Mouse (Mus musculus) limb, embryonic 14.5 days (tissue): ENCODE measurements at regions not wholly inside any gene's neighbourhood (a gene's known extent, or its start where the extent isn't known, plus 50 kb on each side); places are given as distances from the start of the nearest gene placed in this dataset.

Source experiments
- ATAC-seq: fragments of 200-750 bp; cut with Nextera tagmentation; 2 replicates; pipeline ENCODE4 v1.8.0; 2017; ENCODE audit warnings: low read depth, moderate number of reproducible peaks, moderate TSS enrichment; ENCODE audit not compliant: low FRiP score
- DNase-seq: peaks from one replicate; pipeline ENCODE4 v3.0.0-alpha.2; 2015; ENCODE audit warnings: low spot score
- H3K27ac ChIP-seq: fragments of 300-500 bp; sonication (generic); replicated peaks from 2 replicates; pipeline ENCODE4 v1.5.1; 2014; ENCODE audit warnings: low read depth, mild to moderate bottlenecking, low read length, moderate library complexity, mixed read lengths
- H3K27me3 ChIP-seq: fragments of 300-500 bp; sonication (generic); 2 replicates; pipeline ENCODE4 v1.6.1; 2014; ENCODE audit warnings: low read length, mixed read lengths; ENCODE audit not compliant: control insufficient read depth, insufficient read depth
- H3K36me3 ChIP-seq: fragments of 300-500 bp; sonication (generic); 2 replicates; pipeline ENCODE4 v1.6.1; 2014; ENCODE audit warnings: mild to moderate bottlenecking, low read length, moderate library complexity, mixed read lengths; ENCODE audit not compliant: control insufficient read depth, insufficient read depth
- H3K4me1 ChIP-seq: fragments of 300-500 bp; sonication (generic); 2 replicates; pipeline ENCODE4 v1.6.1; 2014; ENCODE audit warnings: antibody characterized with exemption, low read length, mixed read lengths; ENCODE audit not compliant: control insufficient read depth, insufficient read depth
- H3K4me2 ChIP-seq: fragments of 300-500 bp; sonication (generic); replicated peaks from 2 replicates; pipeline ENCODE4 v1.6.1; 2014; ENCODE audit warnings: low read depth, mild to moderate bottlenecking, low read length, moderate library complexity; ENCODE audit not compliant: severe bottlenecking
- H3K4me3 ChIP-seq: fragments of 300-500 bp; sonication (generic); replicated peaks from 2 replicates; pipeline ENCODE4 v1.5.1; 2014; ENCODE audit warnings: low read length
- H3K9ac ChIP-seq: fragments of 300-500 bp; sonication (generic); 2 replicates; pipeline ENCODE4 v1.6.1; 2014; ENCODE audit warnings: mild to moderate bottlenecking, low read depth, low read length, moderate library complexity; ENCODE audit not compliant: severe bottlenecking
- H3K9me3 ChIP-seq: fragments of 300-500 bp; sonication (generic); 2 replicates; pipeline ENCODE4 v1.6.1; 2016; ENCODE audit warnings: low read length; ENCODE audit not compliant: control insufficient read depth
- POLR2A ChIP-seq: fragments of 200-500 bp; IDR thresholded peaks from 2 replicates; pipeline ENCODE4 v1.8.0; 2012; ENCODE audit warnings: inconsistent platforms, mild to moderate bottlenecking, moderate library complexity, borderline replicate concordance; ENCODE audit not compliant: insufficient read depth, insufficient read length; ENCODE audit errors: extremely low read depth
- WGBS: fragments of 180-500 bp; shearing (Covaris S2); extraction: QIAGEN DNeasy Blood & Tissue Kit; methylation state at CpG from one replicate; pipeline ENCODE4 v1.1.7; 2014; 5-methylcytosine and 5-hydroxymethylcytosine counted together

DNA sequence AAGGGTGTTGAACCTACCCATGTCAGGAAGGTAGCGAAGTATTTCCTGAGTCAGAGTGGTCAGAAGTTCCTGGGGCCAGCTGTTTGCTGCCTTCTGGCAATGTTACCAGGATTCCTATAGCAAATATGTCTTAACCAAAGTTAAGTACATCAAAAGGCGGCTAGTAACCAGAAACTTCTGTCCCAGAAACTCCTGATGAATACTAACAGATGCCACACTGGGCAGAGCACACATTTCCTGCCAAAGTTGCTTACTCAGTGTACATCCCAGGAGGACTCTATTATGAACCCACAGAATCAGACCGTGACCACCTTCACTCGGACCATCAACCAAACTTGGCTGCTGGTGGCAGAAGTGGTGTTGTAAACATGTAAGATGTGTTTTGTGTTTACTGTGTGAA, 575.3 kb downstream of the Hdgfl1 start:
- Histone ChIP-seq H3K4me3 (no peak overlapping the region), H3K4me1 (no peaks in the 10 kb centered on the region), H3K36me3 (no peaks in the 10 kb centered on the region), H3K9me3 (no peaks in the 10 kb centered on the region), H3K27ac (no peak overlapping the region), H3K9ac (no peak overlapping the region), H3K27me3 (no peaks in the 10 kb centered on the region), H3K4me2 (no peak overlapping the region)
- ATAC-seq (no peak), DNase-seq (peak; percentile 14)
- no peak for TF ChIP-seq POLR2A
- WGBS = 64% methylated on average over 4 of the region's 4 CpGs

DNA sequence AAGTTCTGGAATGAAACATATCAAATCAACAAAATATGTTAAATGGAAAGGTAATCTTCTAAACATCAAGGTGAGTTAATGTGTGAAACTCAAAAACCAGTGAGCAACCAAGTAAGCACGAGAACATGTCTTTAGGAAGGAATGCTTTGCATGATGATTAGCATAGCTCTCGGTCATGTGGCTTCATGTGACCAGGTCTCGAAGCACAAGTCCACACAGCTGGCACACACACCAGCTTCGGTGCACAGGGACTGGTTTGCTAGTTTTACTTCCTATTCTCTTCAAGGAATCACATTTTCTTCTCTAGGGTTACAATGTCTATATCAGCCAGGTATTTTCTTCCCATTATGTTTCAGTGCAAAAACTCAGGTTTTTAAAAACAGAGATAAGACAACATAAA, 586.1 kb downstream of the Hdgfl1 start:
- no peak for DNase-seq
- no peak overlapping the region for H3K4me2 ChIP-seq
- H3K27ac ChIP-seq = no peak overlapping the region
- no peak for ATAC-seq
- H3K9ac ChIP-seq = no peak overlapping the region
- H3K27me3 ChIP-seq = no peaks in the 10 kb centered on the region
- H3K4me3 ChIP-seq = no peak overlapping the region
- TF ChIP-seq POLR2A = no peak
- H3K36me3 ChIP-seq = no peaks in the 10 kb centered on the region
- H3K9me3 ChIP-seq = no peaks in the 10 kb centered on the region
- H3K4me1 ChIP-seq = no peaks in the 10 kb centered on the region
- 86% methylated on average over 4 of the region's 4 CpGs for WGBS

DNA sequence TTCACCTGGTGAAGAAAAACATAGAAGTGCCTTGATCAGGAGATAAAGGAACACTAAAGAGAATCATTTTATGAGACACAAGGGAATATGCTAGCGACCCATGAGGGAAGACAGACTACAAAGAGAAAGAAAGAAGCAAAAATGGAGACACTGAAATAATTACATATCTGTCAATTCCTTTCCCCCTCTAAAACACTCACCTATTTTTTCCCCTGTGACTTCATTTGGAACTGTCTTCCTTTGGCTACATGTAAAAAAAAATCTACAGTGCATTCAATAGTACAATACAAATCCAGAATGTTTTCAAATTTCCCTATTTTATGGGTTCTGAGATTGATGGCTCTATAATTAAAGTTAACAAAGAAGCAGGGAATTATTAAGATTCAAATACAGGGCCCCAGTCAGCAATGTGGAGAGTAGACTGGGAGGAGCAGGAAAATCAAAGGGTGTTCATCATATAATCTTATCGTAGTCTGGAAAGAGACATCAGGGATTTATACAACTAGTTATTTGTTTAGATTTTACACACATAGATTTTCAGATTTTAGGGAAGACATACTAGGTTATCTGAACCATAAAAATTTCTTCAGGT, 598.0 kb downstream of the Hdgfl1 start:
- Histone ChIP-seq H3K4me1 (no peaks in the 10 kb centered on the region), H3K9me3 (no peaks in the 10 kb centered on the region), H3K4me3 (no peak overlapping the region), H3K4me2 (no peak overlapping the region), H3K27me3 (no peaks in the 10 kb centered on the region), H3K9ac (no peak overlapping the region), H3K27ac (no peak overlapping the region), H3K36me3 (no peaks in the 10 kb centered on the region)
- no peak for DNase-seq
- ATAC-seq = no peak
- 83% methylated on average over 2 of the region's 2 CpGs for WGBS
- no peak for TF ChIP-seq POLR2A

DNA sequence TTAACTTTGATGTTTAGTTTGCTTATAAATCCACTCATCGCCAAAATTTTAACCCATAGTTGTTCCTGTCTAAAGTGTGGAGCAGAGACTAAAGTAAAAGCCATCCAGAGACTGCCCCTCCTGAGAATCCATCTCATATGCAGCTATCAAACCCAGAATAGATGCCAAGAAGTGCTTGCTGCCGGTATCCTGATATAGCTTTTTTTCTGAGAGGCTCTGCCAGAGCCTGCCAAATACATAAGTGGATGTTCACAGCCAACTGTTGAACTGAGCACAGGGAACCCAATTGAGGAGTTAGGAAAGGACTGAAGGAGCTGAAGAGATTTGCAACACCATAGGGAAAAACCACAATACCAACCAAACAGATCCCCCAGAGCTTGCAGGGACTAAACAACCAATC, 600.3 kb downstream of the Hdgfl1 start:
- Histone ChIP-seq H3K4me3 (no peak overlapping the region), H3K36me3 (no peaks in the 10 kb centered on the region), H3K4me2 (no peak overlapping the region), H3K9me3 (no peaks in the 10 kb centered on the region), H3K4me1 (no peaks in the 10 kb centered on the region), H3K9ac (no peak overlapping the region), H3K27me3 (no peaks in the 10 kb centered on the region), H3K27ac (no peak overlapping the region)
- DNase-seq = no peak
- 69% methylated on average over 2 of the region's 2 CpGs for WGBS
- TF ChIP-seq POLR2A = no peak
- ATAC-seq = no peak

DNA sequence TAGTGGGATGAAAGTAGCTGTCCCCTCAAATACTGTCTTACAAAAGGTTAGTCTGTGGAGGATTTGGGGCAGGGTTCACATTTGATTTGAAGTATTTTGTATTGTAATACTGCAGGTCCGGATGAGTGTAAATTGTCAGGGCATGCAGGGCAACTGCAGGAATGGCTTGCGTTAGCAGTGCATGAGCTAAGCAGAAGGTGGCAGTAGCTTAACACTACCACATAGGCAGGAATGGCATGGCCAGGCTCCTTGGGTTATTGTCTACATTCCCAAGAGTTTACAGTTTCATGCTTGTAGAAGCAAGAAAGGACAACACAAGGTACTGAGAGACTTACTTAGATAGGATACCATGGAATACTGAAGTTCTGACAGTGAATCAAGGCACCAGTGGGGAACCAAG, 611.3 kb downstream of the Hdgfl1 start:
- no peak overlapping the region for H3K4me2 ChIP-seq
- 80% methylated on average over 2 of the region's 2 CpGs for WGBS
- DNase-seq = no peak

More for the DNA sequence above, 611.3 kb downstream of the Hdgfl1 start:
- no peaks in the 10 kb centered on the region for H3K27me3 ChIP-seq
- H3K27ac ChIP-seq = no peak overlapping the region
- H3K4me3 ChIP-seq = no peak overlapping the region
- peaks cover 8% of the 10 kb centered on the region; the same call in 1 of the 2 replicates for H3K4me1 ChIP-seq
- no peak for TF ChIP-seq POLR2A
- no peaks in the 10 kb centered on the region; the same call in 1 of the 2 replicates for H3K9me3 ChIP-seq
- no peaks in the 10 kb centered on the region for H3K36me3 ChIP-seq
- H3K9ac ChIP-seq = no peak overlapping the region
- ATAC-seq = no peak
